Mouse (Mus musculus): Measurements from ENCODE around the gene Nfic.

The Nfic gene

GRCm38 (mm10) chr10:81455181-81455895 lies at the start of gene Nfic:
Nfic (minus strand) TSS chr10:81455635.
- DNase-seq (ENCODE audit: low spot score in 2 of 2) = no peak

- peak; percentile 75 to 90 for DNase-seq (ENCODE audit: low spot score in 2 of 2)
These were observed 47.2 kb upstream of the Nfic start for GRCm38 (mm10) chr10:81502658-81503057.

GRCm38 (mm10) chr10:81501863-81502262 lies 46.4 kb upstream of the Nfic start:
- DNase-seq (ENCODE audit: low spot score in 2 of 2) = no peak

GRCm38 (mm10) chr10:81500032-81500431 lies 44.6 kb upstream of the Nfic start, which contains the start of gene S1pr4:
S1pr4 (minus strand) TSS chr10:81500132.
- no peak for DNase-seq (ENCODE audit: low spot score in 2 of 2)

- DNase-seq (ENCODE audit: low spot score in 2 of 2) = no peak
These were observed 43.9 kb upstream of the Nfic start for GRCm38 (mm10) chr10:81499250-81499901.

- DNase-seq (ENCODE audit: low spot score in 2 of 2) = no peak
These were observed 43.1 kb upstream of the Nfic start for GRCm38 (mm10) chr10:81498316-81499249.

- no peak for DNase-seq (ENCODE audit: low spot score in 2 of 2)
These were observed 42.2 kb upstream of the Nfic start for GRCm38 (mm10) chr10:81497401-81498270.

- DNase-seq (ENCODE audit: low spot score in 2 of 2) = no peak
These were observed 41.5 kb upstream of the Nfic start for GRCm38 (mm10) chr10:81496969-81497368.

- DNase-seq (ENCODE audit: low spot score in 2 of 2) = peak; percentile 96 to 98
These were observed 40.9 kb upstream of the Nfic start, which contains the start of gene Ncln for GRCm38 (mm10) chr10:81496264-81496901. Ncln (minus strand) TSS chr10:81496392.

- no peak for DNase-seq (ENCODE audit: low spot score in 2 of 2)
These were observed 40.3 kb upstream of the Nfic start for GRCm38 (mm10) chr10:81495616-81496263.

GRCm38 (mm10) chr10:81495151-81495550 lies 39.7 kb upstream of the Nfic start:
- no peak for DNase-seq (ENCODE audit: low spot score in 2 of 2)

- DNase-seq (ENCODE audit: low spot score in 2 of 2) = no peak
These were observed 39.0 kb upstream of the Nfic start for GRCm38 (mm10) chr10:81494260-81495041.

- no peak for DNase-seq (ENCODE audit: low spot score in 2 of 2)
These were observed 38.3 kb upstream of the Nfic start for GRCm38 (mm10) chr10:81493601-81494220.

GRCm38 (mm10) chr10:81492606-81493240 lies 37.3 kb upstream of the Nfic start:
- no peak for DNase-seq (ENCODE audit: low spot score in 2 of 2)

- DNase-seq (ENCODE audit: low spot score in 2 of 2) = no peak
These were observed 35.6 kb upstream of the Nfic start for GRCm38 (mm10) chr10:81491018-81491417.

GRCm38 (mm10) chr10:81489941-81490340 lies 34.5 kb upstream of the Nfic start:
- DNase-seq (ENCODE audit: low spot score in 2 of 2) = no peak

GRCm38 (mm10) chr10:81488081-81488480 lies 32.6 kb upstream of the Nfic start:
- no peak for DNase-seq (ENCODE audit: low spot score in 2 of 2)

GRCm38 (mm10) chr10:81486496-81486895 lies 31.1 kb upstream of the Nfic start:
- DNase-seq (ENCODE audit: low spot score in 2 of 2) = no peak
